Mouse (Mus musculus) erythroblast, embryonic 14.5 days (primary cell): ENCODE data around the gene Aspdh.

Source experiments
- GATA1 ChIP-seq: IDR thresholded peaks from 2 replicates; pipeline ENCODE4 v1.6.1; 2012; ENCODE audit warnings: low read length, inconsistent platforms, mixed read lengths
- TAL1 ChIP-seq: IDR thresholded peaks from 3 replicates; pipeline ENCODE4 v1.6.1; 2012; ENCODE audit warnings: low read length, inconsistent platforms, mixed read lengths

DNA sequence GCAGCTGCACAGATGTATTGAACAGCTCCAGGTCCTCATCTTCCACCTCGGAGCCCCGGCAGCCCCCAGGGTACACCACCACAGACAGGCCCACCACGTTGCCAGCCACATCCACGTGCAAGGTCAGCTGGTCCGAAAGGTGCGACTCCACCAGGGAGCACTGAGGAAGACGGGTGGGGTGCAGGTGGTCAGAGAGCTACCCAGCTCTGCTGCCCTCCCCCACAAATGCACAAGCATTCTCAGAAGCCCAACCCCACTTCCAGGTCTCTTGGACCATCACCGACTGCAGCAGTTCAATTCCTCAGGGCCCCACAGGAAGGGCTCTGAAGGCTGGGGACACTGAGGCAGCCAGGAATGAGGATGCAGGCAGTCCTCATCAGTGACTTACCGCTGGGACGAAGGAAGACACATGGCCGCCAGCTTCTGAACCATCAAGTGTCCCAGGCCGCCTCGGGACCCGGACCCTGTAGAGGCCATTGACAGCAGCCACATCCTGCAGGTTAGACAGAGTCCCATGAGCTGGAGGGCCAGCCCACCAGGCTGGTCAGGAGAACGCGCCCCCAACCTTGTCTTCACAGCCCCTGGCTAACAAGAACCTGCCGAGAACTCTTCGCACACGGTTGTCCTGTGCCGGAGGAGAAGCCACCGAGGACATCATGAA is 27.1 kb downstream of the Aspdh start:
- TF ChIP-seq TAL1 = no peak
- TF ChIP-seq GATA1 = no peak
